Mouse (Mus musculus) heart, embryonic 15.5 days (tissue): Measurements from ENCODE around the gene Zfp609. TPM values are rescaled to one million over a fixed set of nuclear protein-coding genes. Genes with fewer than 3 reads are reported as not detected.

Source experiments
- ATAC-seq: fragments of 200-750 bp; cut with Nextera tagmentation; replicated peaks from 2 replicates; pipeline ENCODE4 v1.8.0; 2017; ENCODE audit warnings: low read depth, moderate TSS enrichment; ENCODE audit not compliant: insufficient number of reproducible peaks, insufficient read depth, low FRiP score
- H3K27ac ChIP-seq: fragments of 300-500 bp; sonication (generic); 2 replicates; pipeline ENCODE4 v1.5.1; 2015; ENCODE audit warnings: mild to moderate bottlenecking, inconsistent platforms
- H3K27me3 ChIP-seq: fragments of 300-500 bp; sonication (generic); 2 replicates; pipeline ENCODE4 v1.6.1; 2015; ENCODE audit warnings: inconsistent platforms
- H3K36me3 ChIP-seq: fragments of 300-500 bp; sonication (generic); 2 replicates; pipeline ENCODE4 v1.6.1; 2015; ENCODE audit warnings: mild to moderate bottlenecking, inconsistent platforms
- H3K4me1 ChIP-seq: fragments of 300-500 bp; sonication (generic); replicated peaks from 2 replicates; pipeline ENCODE4 v1.6.1; 2015; ENCODE audit warnings: inconsistent platforms
- H3K4me2 ChIP-seq: fragments of 300-500 bp; sonication (generic); 2 replicates; pipeline ENCODE4 v1.6.1; 2015; ENCODE audit warnings: inconsistent platforms, mild to moderate bottlenecking, moderate library complexity
- H3K4me3 ChIP-seq: fragments of 300-500 bp; sonication (generic); 2 replicates; pipeline ENCODE4 v1.5.1; 2015; ENCODE audit warnings: mild to moderate bottlenecking, inconsistent platforms
- H3K9ac ChIP-seq: fragments of 300-500 bp; sonication (generic); 2 replicates; pipeline ENCODE4 v1.6.1; 2015; ENCODE audit warnings: mild to moderate bottlenecking, inconsistent platforms
- H3K9me3 ChIP-seq: fragments of 300-500 bp; sonication (generic); replicated peaks from 2 replicates; pipeline ENCODE4 v1.6.1; 2016; ENCODE audit warnings: inconsistent platforms
- WGBS: fragments of 180-500 bp; shearing (Covaris S2); methylation state at CpG from one replicate; pipeline ENCODE4 v1.1.7; 2015; ENCODE audit warnings: mixed read lengths; 5-methylcytosine and 5-hydroxymethylcytosine counted together
- polyA plus RNA-seq: library from polyadenylated mRNA; unstranded; fragments of >200 nt; fragmentation: Nextera tagmentation; extraction: Ambion mirVana; gene quantifications from 2 replicates; pipeline ENCODE4 v1.2.1, GENCODE M21; 2015

The Zfp609 gene
- polyA plus RNA-seq, 1 experiment from 2014 or later, result 4.9 TPM

- WGBS, result 67% methylated on average over 4 of the region's 4 CpGs
- H3K9ac ChIP-seq, result no peak overlapping the region
- ATAC-seq, result no peak
Observed at GRCm38 (mm10) chr9:65831164-65831563, 3.8 kb upstream of the Zfp609 start.

GRCm38 (mm10) chr9:65830255-65830654 is 2.9 kb upstream of the Zfp609 start:
- no peaks in the 10 kb centered on the region for H3K9me3 ChIP-seq
- no peak overlapping the region for H3K27ac ChIP-seq
- no peak overlapping the region for H3K4me2 ChIP-seq
- 87% methylated on average over 4 of the region's 4 CpGs for WGBS
- no peaks in the 10 kb centered on the region; the same call in 1 of the 2 replicates for H3K36me3 ChIP-seq
- H3K9ac ChIP-seq, result no peak overlapping the region
- no peaks in the 10 kb centered on the region for H3K27me3 ChIP-seq
- no peak overlapping the region for H3K4me3 ChIP-seq
- H3K4me1 ChIP-seq, result peaks cover 41% of the 10 kb centered on the region
- no peak for ATAC-seq

More at GRCm38 (mm10) chr9:65831164-65831563, 3.8 kb upstream of the Zfp609 start:
- no peak overlapping the region for H3K27ac ChIP-seq
- H3K4me3 ChIP-seq, result no peak overlapping the region
- H3K9me3 ChIP-seq, result no peaks in the 10 kb centered on the region
- peaks cover 32% of the 10 kb centered on the region for H3K4me1 ChIP-seq
- no peak overlapping the region for H3K4me2 ChIP-seq
- no peaks in the 10 kb centered on the region for H3K27me3 ChIP-seq
- no peaks in the 10 kb centered on the region; the same call in 1 of the 2 replicates for H3K36me3 ChIP-seq

- no peak overlapping the region for H3K4me2 ChIP-seq
- H3K9me3 ChIP-seq, result no peaks in the 10 kb centered on the region
- WGBS, result 72% methylated on average over 2 of the region's 2 CpGs
- H3K27ac ChIP-seq, result 0 out of 2 replicates have a peak overlapping the region, but pooled peaks have one; percentile 100
- H3K4me3 ChIP-seq, result no peak overlapping the region
- no peaks in the 10 kb centered on the region for H3K27me3 ChIP-seq
- no peaks in the 10 kb centered on the region; the same call in 1 of the 2 replicates for H3K36me3 ChIP-seq
- ATAC-seq, result no peak
- H3K9ac ChIP-seq, result no peak overlapping the region
- peaks cover 44% of the 10 kb centered on the region for H3K4me1 ChIP-seq
Observed at GRCm38 (mm10) chr9:65829410-65829809, 2.0 kb upstream of the Zfp609 start.

GRCm38 (mm10) chr9:65828511-65828910 is 1.1 kb upstream of the Zfp609 start:
- H3K4me2 ChIP-seq, result peak overlapping the region; percentile 70
- no peaks in the 10 kb centered on the region for H3K9me3 ChIP-seq
- no peak overlapping the region for H3K9ac ChIP-seq
- H3K36me3 ChIP-seq, result no peaks in the 10 kb centered on the region; the same call in 1 of the 2 replicates
- 14% methylated on average over 3 of the region's 3 CpGs for WGBS
- H3K4me3 ChIP-seq, result peak overlapping the region; percentile 94
- peaks cover 53% of the 10 kb centered on the region for H3K4me1 ChIP-seq
- peak overlapping the region; percentile 100 for H3K27ac ChIP-seq
- ATAC-seq, result no peak
- H3K27me3 ChIP-seq, result no peaks in the 10 kb centered on the region

- peak overlapping the region; percentile 94 for H3K4me3 ChIP-seq
- H3K36me3 ChIP-seq, result no peaks in the 10 kb centered on the region; the same call in 1 of the 2 replicates
- H3K9ac ChIP-seq, result peak overlapping the region; percentile 97
- peak overlapping the region; percentile 100 for H3K27ac ChIP-seq
- WGBS, result 1% methylated on average over 13 of the region's 13 CpGs
- no peaks in the 10 kb centered on the region for H3K9me3 ChIP-seq
- ATAC-seq, result no peak
- H3K27me3 ChIP-seq, result no peaks in the 10 kb centered on the region
- peaks cover 56% of the 10 kb centered on the region for H3K4me1 ChIP-seq
- H3K4me2 ChIP-seq, result peak overlapping the region; percentile 70
Observed at GRCm38 (mm10) chr9:65828016-65828403, 646 bp upstream of the Zfp609 start.

GRCm38 (mm10) chr9:65826588-65827343 is 598 bp downstream of the Zfp609 start:
- H3K4me1 ChIP-seq, result peaks cover 54% of the 10 kb centered on the region

GRCm38 (mm10) chr9:65826226-65826587 is 1.2 kb downstream of the Zfp609 start:
- H3K4me1 ChIP-seq, result peaks cover 53% of the 10 kb centered on the region

More at GRCm38 (mm10) chr9:65826588-65827343, 598 bp downstream of the Zfp609 start:
- no peaks in the 10 kb centered on the region for H3K9me3 ChIP-seq
- under 1% methylated on average over 24 of the region's 31 CpGs for WGBS
- peak overlapping the region; percentile 94 for H3K4me3 ChIP-seq
- H3K9ac ChIP-seq, result peak overlapping the region; percentile 97
- ATAC-seq, result peak; percentile 28
- peak overlapping the region; percentile 70 for H3K4me2 ChIP-seq
- H3K36me3 ChIP-seq, result no peaks in the 10 kb centered on the region; the same call in 1 of the 2 replicates
- no peaks in the 10 kb centered on the region for H3K27me3 ChIP-seq
- H3K27ac ChIP-seq, result peak overlapping the region; percentile 100

GRCm38 (mm10) chr9:65823716-65824462 is 3.5 kb downstream of the Zfp609 start:
- H3K4me2 ChIP-seq, result peak overlapping the region; percentile 55
- no peak overlapping the region; the same call in 1 of the 2 replicates for H3K9ac ChIP-seq
- H3K27me3 ChIP-seq, result no peaks in the 10 kb centered on the region
- peak overlapping the region; percentile 69 for H3K27ac ChIP-seq
- ATAC-seq, result no peak
- H3K4me3 ChIP-seq, result peak overlapping the region; percentile 30
- 25% methylated on average over 10 of the region's 10 CpGs for WGBS
- H3K4me1 ChIP-seq, result peaks cover 55% of the 10 kb centered on the region
- H3K9me3 ChIP-seq, result no peaks in the 10 kb centered on the region
- H3K36me3 ChIP-seq, result no peaks in the 10 kb centered on the region

More at GRCm38 (mm10) chr9:65826226-65826587, 1.2 kb downstream of the Zfp609 start:
- Histone ChIP-seq H3K4me3 (peak overlapping the region; percentile 94), H3K27ac (peak overlapping the region; percentile 100), H3K36me3 (no peaks in the 10 kb centered on the region; the same call in 1 of the 2 replicates), H3K9me3 (no peaks in the 10 kb centered on the region), H3K27me3 (no peaks in the 10 kb centered on the region), H3K4me2 (peak overlapping the region; percentile 70), H3K9ac (peak overlapping the region; percentile 97)
- under 1% methylated on average over 4 of the region's 4 CpGs for WGBS
- no peak for ATAC-seq

GRCm38 (mm10) chr9:65822011-65822410 is 5.4 kb downstream of the Zfp609 start:
- ATAC-seq, result no peak
- Histone ChIP-seq H3K27me3 (no peaks in the 10 kb centered on the region), H3K4me3 (no peak overlapping the region), H3K9ac (no peak overlapping the region), H3K4me1 (peaks cover 49% of the 10 kb centered on the region), H3K27ac (no peak overlapping the region), H3K36me3 (no peaks in the 10 kb centered on the region), H3K4me2 (no peak overlapping the region), H3K9me3 (no peaks in the 10 kb centered on the region)
- 77% methylated on average over 4 of the region's 4 CpGs for WGBS

- peaks cover 37% of the 10 kb centered on the region for H3K4me1 ChIP-seq
- 79% methylated on average over 2 of the region's 2 CpGs for WGBS
Observed at GRCm38 (mm10) chr9:65820301-65820700, 7.1 kb downstream of the Zfp609 start.

GRCm38 (mm10) chr9:65818402-65818801 is 9.0 kb downstream of the Zfp609 start:
- Histone ChIP-seq H3K36me3 (peaks cover 3% of the 10 kb centered on the region; the same call in 1 of the 2 replicates), H3K4me3 (no peak overlapping the region), H3K27ac (no peak overlapping the region; the same call in 1 of the 2 replicates), H3K9ac (no peak overlapping the region), H3K27me3 (no peaks in the 10 kb centered on the region), H3K4me1 (peaks cover 24% of the 10 kb centered on the region), H3K4me2 (no peak overlapping the region), H3K9me3 (no peaks in the 10 kb centered on the region)
- ATAC-seq, result no peak
- 92% methylated on average over 2 of the region's 2 CpGs for WGBS

More at GRCm38 (mm10) chr9:65820301-65820700, 7.1 kb downstream of the Zfp609 start:
- Histone ChIP-seq H3K36me3 (no peaks in the 10 kb centered on the region; the same call in 1 of the 2 replicates), H3K27me3 (no peaks in the 10 kb centered on the region), H3K27ac (no peak overlapping the region), H3K4me2 (no peak overlapping the region), H3K4me3 (no peak overlapping the region), H3K9me3 (no peaks in the 10 kb centered on the region), H3K9ac (no peak overlapping the region)
- ATAC-seq, result no peak
